Mouse (Mus musculus) retina, postnatal 1 day (tissue): ENCODE measurements at regions not wholly inside any gene's neighbourhood (a gene's known extent, or its start where the extent isn't known, plus 50 kb on each side); places are given as distances from the start of the nearest gene placed in this dataset.
A peak's percentile ranks its signal among the peaks of the same experiment; 100 is the strongest.

Experiments
- DNase-seq: peaks from one replicate; pipeline ENCODE4 v3.0.0-alpha.2; 2012

- DNase-seq, result peak; percentile 62
Measured at GRCm38 (mm10) chr6:126353346-126353745, 181.9 kb downstream of the Kcna5 start.

GRCm38 (mm10) chr6:126350476-126350875 lies 183.8 kb upstream of the Ntf3 start:
- no peak for DNase-seq

GRCm38 (mm10) chr6:126349905-126350304 lies 183.2 kb upstream of the Ntf3 start:
- no peak for DNase-seq

- no peak for DNase-seq
Measured at GRCm38 (mm10) chr6:126345221-126345620, 178.5 kb upstream of the Ntf3 start.

- DNase-seq, result no peak
Measured at GRCm38 (mm10) chr6:126340098-126340610, 173.4 kb upstream of the Ntf3 start.

GRCm38 (mm10) chr6:126337711-126338110 lies 171.0 kb upstream of the Ntf3 start:
- DNase-seq, result no peak

GRCm38 (mm10) chr6:126334258-126334657 lies 167.5 kb upstream of the Ntf3 start:
- no peak for DNase-seq

GRCm38 (mm10) chr6:126327187-126327586 lies 160.5 kb upstream of the Ntf3 start:
- DNase-seq, result no peak

- no peak for DNase-seq
Measured at GRCm38 (mm10) chr6:126318523-126318922, 151.8 kb upstream of the Ntf3 start.

GRCm38 (mm10) chr6:126310786-126311480 lies 144.2 kb upstream of the Ntf3 start:
- no peak for DNase-seq

GRCm38 (mm10) chr6:126303086-126303485 lies 136.4 kb upstream of the Ntf3 start:
- no peak for DNase-seq

- no peak for DNase-seq
Measured at GRCm38 (mm10) chr6:126291581-126291980, 124.9 kb upstream of the Ntf3 start.

- DNase-seq, result no peak
Measured at GRCm38 (mm10) chr6:126287166-126287565, 120.5 kb upstream of the Ntf3 start.

GRCm38 (mm10) chr6:126286201-126286600 lies 119.5 kb upstream of the Ntf3 start:
- no peak for DNase-seq

- peak; percentile 64 for DNase-seq
Measured at GRCm38 (mm10) chr6:126284409-126284808, 117.7 kb upstream of the Ntf3 start.

- no peak for DNase-seq
Measured at GRCm38 (mm10) chr6:126280352-126280751, 113.6 kb upstream of the Ntf3 start.

- peak; percentile 3 for DNase-seq
Measured at GRCm38 (mm10) chr6:126245986-126246385, 79.3 kb upstream of the Ntf3 start.

- DNase-seq, result peak; percentile 33
Measured at GRCm38 (mm10) chr6:126245431-126245830, 78.7 kb upstream of the Ntf3 start.

- no peak for DNase-seq
Measured at GRCm38 (mm10) chr6:126242299-126242698, 75.6 kb upstream of the Ntf3 start.

GRCm38 (mm10) chr6:126240256-126240655 lies 73.5 kb upstream of the Ntf3 start:
- peak; percentile 11 for DNase-seq
